ENCODE assay signal across 7 mouse cellular contexts in genomic region chr13:51518880-51519279, GRCm38 (mm10).
"Had no signal": no experiment of that assay in that cellular context is flagged by ENCODE, and none has a peak within 500 bp of the region (broad histone marks: within the 10 kb centered on the region; RNA-seq: fewer than 3 reads in every experiment).

No protein-coding gene starts in this region.

- ATAC-seq: midbrain, embryonic 16.5 days had no signal

- DNase-seq: kidney, postnatal 10 days; kidney, postnatal 4 days; left cerebral cortex, postnatal 4 days; lung, postnatal 4 days; right cerebral cortex, postnatal 14 days; thymus, postnatal 36 days had no signal
